Mouse (Mus musculus) liver, adult 2 months (tissue): ENCODE measurements around the gene Atl2.

Experiments used
- CTCF ChIP-seq: fragments of 200-500 bp; IDR thresholded peaks from 2 replicates; pipeline ENCODE4 v1.5.1; 2011; ENCODE audit warnings: low read depth, low read length, control low read depth
- POLR2A ChIP-seq: fragments of 200-500 bp; IDR thresholded peaks from 2 replicates; pipeline ENCODE4 v1.6.1; 2011; ENCODE audit warnings: low read length, control low read depth; ENCODE audit not compliant: insufficient read depth; ENCODE audit errors: extremely low read depth

DNA sequence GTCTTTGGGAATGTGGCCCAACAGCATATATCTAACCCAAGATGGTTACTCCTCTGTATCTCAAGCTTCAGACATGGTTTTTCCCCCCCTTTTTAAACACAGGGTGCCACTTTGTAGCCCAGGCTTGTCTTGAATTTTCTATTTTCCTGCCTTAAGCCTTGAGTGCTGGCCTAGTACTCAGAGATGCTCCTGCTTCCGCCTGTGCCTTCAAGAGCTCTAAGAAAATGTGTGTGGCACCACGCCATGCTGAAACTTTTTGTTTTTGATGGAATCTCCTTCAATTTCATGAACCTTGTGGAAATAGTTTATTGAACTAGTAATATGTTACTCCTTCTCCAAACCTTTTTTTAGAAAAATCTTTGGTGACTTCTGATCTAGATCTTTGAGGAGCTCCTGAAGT is 49.7 kb downstream of the Atl2 start:
- TF ChIP-seq POLR2A (no peak), CTCF (no peak)
